Mouse (Mus musculus) G1E (cell line): ENCODE measurements around the gene Gemin6.

ENCODE experiments used
- CTCF ChIP-seq: IDR thresholded peaks from 2 replicates; pipeline ENCODE4 v1.5.1; 2012; ENCODE audit warnings: low read depth, low read length, inconsistent platforms, mixed read lengths
- GATA1 ChIP-seq: IDR thresholded peaks from 2 replicates; pipeline ENCODE4 v1.6.1; 2012; ENCODE audit warnings: borderline replicate concordance, low read length, inconsistent platforms, mixed read lengths
- GATA2 ChIP-seq: IDR thresholded peaks from 2 replicates; pipeline ENCODE4 v1.6.1; 2012; ENCODE audit warnings: low read depth, low read length, inconsistent platforms, borderline replicate concordance
- TAL1 ChIP-seq: conservative IDR thresholded peaks from 2 replicates; pipeline ENCODE4 v1.6.1; 2012; ENCODE audit warnings: low read depth, low read length, inconsistent platforms, mixed read lengths

DNA sequence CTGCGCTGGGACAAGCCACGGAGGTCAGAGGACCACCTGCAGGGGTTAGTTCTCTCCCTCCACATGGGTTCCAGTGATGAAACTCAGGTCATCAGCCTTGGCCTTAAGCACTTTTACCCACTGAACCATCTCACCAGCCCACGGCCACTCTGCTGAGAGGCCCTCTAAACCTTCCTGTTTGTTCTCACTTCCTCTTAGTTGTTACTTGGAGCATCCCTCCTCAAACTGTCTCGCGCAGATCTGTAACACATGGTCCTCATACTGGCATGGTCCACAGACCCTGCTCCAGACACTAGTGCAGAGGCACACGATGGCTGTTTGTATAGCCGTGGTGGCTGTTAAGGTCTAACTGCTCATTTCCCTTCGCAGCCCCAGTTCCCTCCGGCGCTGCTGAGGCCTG, 40.6 kb upstream of the Gemin6 start:
- TF ChIP-seq CTCF (no peak), TAL1 (no peak), GATA1 (no peak), GATA2 (no peak)
